Mouse (Mus musculus): ENCODE results near the gene Paxip1.

The Paxip1 gene

DNA sequence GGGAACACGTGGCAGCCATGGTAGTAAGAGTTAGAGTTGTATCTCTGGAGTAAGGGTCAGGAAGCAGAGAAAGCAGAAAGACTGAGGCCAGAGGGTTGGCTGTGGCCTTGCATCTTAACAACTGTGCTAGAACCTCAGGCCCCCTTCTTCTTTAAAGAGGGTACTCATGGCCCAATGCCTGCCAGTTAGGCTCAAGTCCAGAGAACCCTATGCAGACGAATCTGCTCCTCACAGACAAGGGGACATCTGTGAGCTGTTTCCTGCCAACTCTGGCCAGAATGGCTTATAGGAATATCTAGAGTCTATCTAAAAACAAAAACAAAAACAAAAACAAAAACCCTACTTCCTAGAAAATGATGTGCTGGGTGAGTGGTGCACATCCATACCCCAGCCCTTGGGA is 72.2 kb downstream of the Paxip1 start:
- DNase-seq: no peak

DNA sequence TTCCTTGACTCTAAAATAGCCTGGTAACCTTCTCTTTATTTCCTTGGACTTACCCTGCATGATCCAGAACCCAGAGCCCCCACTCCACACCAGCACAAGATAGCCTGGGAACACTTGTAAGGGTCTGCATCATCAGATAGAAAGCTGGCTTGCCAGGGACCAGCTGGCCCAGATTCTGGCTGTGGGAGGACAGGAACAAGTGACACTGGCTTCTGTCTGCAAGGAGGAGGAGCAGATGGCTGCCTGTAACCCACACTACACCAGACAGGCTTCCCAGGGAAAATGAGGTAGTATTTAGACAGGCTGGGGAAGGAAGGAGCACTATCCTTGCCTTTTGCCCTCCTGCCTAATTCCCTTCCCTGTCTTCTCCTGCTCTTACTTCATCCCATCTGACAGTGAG is 74.2 kb downstream of the Paxip1 start:
- DNase-seq: no peak

DNA sequence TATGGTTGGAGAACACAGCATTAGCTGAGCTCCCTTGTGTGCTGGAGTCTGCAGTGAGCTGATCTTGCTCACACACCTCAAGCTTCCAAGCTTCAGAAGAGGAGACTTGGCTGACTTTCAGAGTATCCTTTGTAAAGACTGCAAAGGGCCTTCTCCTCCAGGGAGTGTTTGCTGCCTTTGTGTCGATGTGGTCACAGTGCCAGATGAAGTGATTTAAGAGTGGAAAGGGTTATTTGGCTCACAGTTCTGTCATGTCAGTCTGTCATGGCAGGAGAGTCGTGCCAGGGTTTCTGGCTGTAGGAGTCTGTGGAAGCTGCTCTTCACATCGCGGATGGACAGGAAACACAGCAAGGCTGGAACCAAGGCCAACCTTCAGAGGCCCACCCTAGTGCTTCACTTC is 75.5 kb downstream of the Paxip1 start:
- no peak for DNase-seq

DNA sequence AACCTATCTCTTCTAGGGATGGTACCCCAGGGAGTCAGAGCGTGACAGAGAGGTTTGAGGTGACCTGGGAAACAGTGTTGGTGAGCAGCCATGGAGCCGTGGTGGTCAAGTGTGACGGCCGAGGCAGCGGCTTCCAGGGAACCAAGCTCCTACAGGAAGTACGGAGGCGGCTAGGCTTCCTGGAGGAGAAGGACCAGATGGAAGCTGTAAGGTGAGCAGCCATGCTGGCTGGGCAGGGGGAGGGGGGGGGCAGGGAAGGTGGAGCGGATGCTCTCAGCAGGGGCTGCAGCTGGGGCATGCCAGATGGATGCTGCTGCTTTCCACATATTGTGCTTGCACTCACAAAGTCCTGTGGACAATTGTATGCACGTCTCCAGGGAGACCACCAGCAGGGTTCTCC is 77.1 kb downstream of the Paxip1 start:
- no peak for DNase-seq

DNA sequence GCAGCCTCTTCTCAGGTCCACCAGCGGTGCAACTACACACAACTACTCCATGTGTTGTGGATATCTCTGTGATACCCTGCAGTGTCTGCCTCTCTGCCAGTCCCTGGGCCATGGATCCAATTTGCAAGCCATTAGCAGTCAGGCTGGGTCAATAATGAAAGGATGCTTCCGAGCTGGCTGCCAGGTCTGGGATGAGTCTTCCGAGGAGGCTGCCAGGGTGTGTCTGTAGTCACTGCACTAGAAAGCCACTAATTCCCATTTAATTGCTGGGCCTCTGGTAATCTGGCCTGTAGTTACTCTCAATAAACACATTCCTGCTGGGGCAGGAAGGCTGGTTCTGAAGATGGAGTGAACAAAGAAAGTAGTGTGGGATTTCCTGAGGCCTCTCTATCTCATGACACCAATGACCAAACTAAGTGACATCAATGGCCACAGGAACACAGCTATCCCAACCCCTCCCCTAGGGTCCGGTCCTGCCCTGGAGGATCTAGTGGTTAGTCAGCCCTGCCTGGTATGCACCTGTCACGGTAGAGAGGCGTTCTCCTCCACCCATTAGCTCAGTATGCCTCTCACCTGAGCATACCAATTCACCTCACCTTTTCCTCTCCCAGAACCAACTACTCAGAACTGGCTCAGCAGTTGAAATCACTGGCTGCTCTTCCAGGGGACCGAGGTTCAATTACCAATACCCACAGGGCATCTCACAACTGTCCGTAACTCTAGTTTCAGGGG is 79.9 kb downstream of the Paxip1 start:
- no peak for DNase-seq

DNA sequence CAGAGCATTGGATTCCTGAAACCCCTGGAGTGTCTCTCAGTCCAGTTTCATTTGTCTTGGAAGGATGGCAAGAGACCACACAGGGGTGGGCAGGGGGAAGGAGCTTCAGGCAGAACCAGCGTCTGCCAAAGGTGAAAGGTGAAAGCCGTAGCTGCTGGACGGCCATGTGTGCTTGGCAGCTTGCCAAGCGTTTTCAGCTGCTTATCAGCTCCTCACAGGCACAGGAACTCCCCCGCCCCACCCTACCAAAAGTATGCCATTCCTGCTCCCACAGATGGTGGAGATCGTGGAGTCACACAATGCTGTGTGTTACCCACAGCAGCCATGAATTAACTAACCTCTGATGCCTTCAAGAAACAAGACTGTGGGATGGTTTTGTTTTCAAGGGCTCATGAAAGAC is 83.3 kb downstream of the Paxip1 start:
- DNase-seq: no peak

DNA sequence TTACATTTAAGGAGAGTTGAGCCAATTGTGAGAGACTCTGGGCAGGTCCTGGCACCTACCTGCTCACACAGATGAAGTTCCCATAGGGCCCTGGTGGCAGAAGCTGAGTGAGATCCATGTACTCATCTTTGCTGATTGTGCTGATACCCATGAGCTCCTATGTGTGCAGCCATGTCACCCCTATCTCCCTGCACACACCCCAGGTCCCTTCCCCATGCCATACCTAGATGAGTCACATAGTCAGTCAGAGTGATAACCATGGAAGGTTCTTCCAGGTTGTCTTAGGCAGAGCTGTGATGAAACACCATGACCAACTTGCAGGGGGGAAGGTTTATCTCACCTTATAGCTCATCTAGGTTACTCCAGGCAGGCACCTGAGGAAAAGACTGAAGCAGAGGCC is 84.2 kb downstream of the Paxip1 start:
- DNase-seq: no peak

DNA sequence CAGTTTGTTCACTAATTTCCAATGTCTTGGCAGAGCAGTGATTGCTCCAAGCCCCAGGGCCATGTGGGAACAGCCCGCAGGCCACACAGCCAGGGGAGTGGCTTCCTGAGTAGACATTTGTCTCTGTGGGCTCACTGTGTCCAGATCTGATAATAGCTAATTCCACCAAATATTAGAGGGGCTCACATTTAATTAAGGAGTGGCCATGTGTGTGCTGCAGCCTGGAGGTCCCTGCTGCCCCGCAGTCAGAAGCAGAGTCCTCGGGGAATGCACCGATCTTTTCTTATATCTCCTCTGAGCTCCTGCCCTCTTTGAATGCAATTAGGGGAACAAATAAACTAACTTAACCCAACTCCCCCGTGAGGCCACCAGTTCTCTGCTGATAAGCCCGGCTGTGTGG is 84.9 kb downstream of the Paxip1 start:
- no peak for DNase-seq

DNA sequence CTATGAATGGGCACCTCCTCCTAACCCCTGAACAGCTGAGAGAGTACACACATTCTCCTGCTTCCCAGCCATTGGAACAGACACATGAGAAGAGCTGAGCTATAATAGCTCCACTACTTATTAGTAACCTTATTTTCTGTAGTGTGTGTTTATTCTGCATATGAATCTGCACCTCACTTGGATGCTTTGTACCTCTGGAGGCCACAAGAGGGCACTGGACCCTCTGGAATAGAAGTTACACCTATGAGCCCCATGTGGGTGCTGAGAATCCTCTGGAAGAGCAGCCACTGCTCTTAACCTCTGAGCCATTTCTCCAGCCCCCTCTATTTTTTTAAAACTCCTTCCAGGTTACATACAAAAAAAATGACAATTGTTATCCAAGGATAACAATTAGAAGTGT is 86.5 kb downstream of the Paxip1 start:
- no peak for DNase-seq

DNA sequence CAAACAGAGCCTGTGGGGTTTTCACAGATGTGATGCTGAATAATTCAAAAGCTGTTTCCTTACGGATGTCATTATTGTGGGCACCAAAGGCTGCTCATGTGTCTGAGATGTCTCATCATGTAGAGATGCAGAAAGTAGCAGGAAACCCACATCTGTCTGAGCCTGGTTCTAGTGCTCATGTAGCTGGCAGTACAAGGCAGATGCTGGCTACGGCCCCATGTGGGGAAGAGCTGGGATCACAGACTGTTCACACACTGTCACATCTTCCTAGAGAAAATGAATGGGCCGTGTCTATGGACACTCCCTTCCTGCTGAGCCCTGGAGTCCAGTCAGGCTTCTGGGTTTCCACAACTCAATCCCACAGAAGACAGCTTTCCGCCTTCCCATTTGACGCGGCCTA is 89.0 kb downstream of the Paxip1 start:
- no peak for DNase-seq
